ENCODE assay signal across 10 mouse cellular contexts in genomic region chr6:25686760-25687200, GRCm38 (mm10). TPM values are rescaled to one million over a fixed set of nuclear protein-coding genes. Genes with fewer than 3 reads are reported as not detected.
DNase-seq lines count a peak whose midpoint lies in the region; ATAC-seq and TF ChIP-seq lines count a peak whose summit lies in the region.
"Had no signal": no experiment of that assay in that cellular context is flagged by ENCODE, and none has a peak within 500 bp of the region (broad histone marks: within the 10 kb centered on the region; RNA-seq: fewer than 3 reads in every experiment).

No protein-coding gene starts in this region.

- H3K27me3 ChIP-seq in stomach, embryonic 15.5 days (replicated peaks): peaks cover 12% of the 10 kb centered on the region; the same call in 1 of the 2 replicates

- no peak for ATAC-seq in stomach, embryonic 15.5 days (ENCODE audit: insufficient read depth, low FRiP score, low read depth)
- ATAC-seq in CD4-positive, CD25-positive, alpha-beta regulatory T cell, adult 4 months: no peak

- 19% methylated on average over 3 of the region's 3 CpGs for WGBS in stomach, embryonic 15.5 days

- peak overlapping the region; percentile 89 for H3K27ac ChIP-seq in layer of hippocampus, adult 2 months
- H3K27ac ChIP-seq in stomach, embryonic 15.5 days: no peak overlapping the region

- H3K4me2 ChIP-seq in stomach, embryonic 15.5 days: no peak overlapping the region

- no peaks in the 10 kb centered on the region for H3K9me3 ChIP-seq in stomach, embryonic 15.5 days

- peak overlapping the region; percentile 59 for H3K4me3 ChIP-seq in layer of hippocampus, adult 2 months
- H3K4me3 ChIP-seq in stomach, embryonic 15.5 days (replicated peaks): peak overlapping the region; percentile 6; the same call in 1 of the 2 replicates

- no peaks in the 10 kb centered on the region for H3K36me3 ChIP-seq in stomach, embryonic 15.5 days

- peaks cover 8% of the 10 kb centered on the region for H3K4me1 ChIP-seq in stomach, embryonic 15.5 days

- no peak overlapping the region for H3K9ac ChIP-seq in stomach, embryonic 15.5 days

- DNase-seq in gastrocnemius, postnatal 10 days: peak; percentile 20
- DNase-seq in gastrocnemius, adult 18-20 months (ENCODE audit: low spot score): no peak
- peak; percentile 24 to 39 for DNase-seq in lung, postnatal 4 days
- DNase-seq in lung, postnatal 14 days: no peak
- DNase-seq in layer of hippocampus, adult 2 months (ENCODE audit: low spot score in 2 of 2): peak; percentile 18 to 40
- no peak for DNase-seq in MN1 (ENCODE audit: low spot score)

- TF ChIP-seq CTCF in layer of hippocampus, adult 2 months (conservative IDR thresholded peaks at IDR 0.05): no peak

RNA-seq across cellular contexts. Expression of gene Gpr37, which starts 3.7 kb away (rescaled TPM):
- under 1 TPM; 0.28 to 0.41 TPM for total RNA-seq in gastrocnemius, postnatal 10 days (2021)
- under 1 TPM in 1 of 2 experiments, not detected in 1; 0.05 TPM for total RNA-seq in gastrocnemius, adult 18-20 months (2021)
- 10 to 100 TPM; 35.8 to 38.6 TPM for total RNA-seq in layer of hippocampus, adult 2 months (2021)
- 2.5 and 2.9 TPM in 2 replicates for polyA plus RNA-seq in stomach, embryonic 15.5 days (2015; fragmentation: Nextera tagmentation; extraction: Ambion mirVana)
- not detected for polyA plus RNA-seq in CD4-positive, CD25-positive, alpha-beta regulatory T cell, adult 4 months (2017; shearing (Covaris generic))
- total RNA-seq: ES-E14; neutrophil, adult 5-6 weeks had no signal

Comparison
In these comparisons a context has a peak if more than half of its experiments do, and no peak if none do; other contexts are left out.
1. DNase-seq: peak in gastrocnemius, postnatal 10 days (single experiment), lung, postnatal 4 days (2 of 2) and layer of hippocampus, adult 2 months (2 of 2); none in gastrocnemius, adult 18-20 months (single experiment), lung, postnatal 14 days (single experiment) and MN1 (single experiment).
2. RNA of gene Gpr37, which starts 3.7 kb away (total RNA-seq): 35.8 to 38.6 TPM in layer of hippocampus, adult 2 months; 0.28 to 0.41 TPM in gastrocnemius, postnatal 10 days and 0.05 TPM in gastrocnemius, adult 18-20 months; every median in the first group is over 10 times any median in the second.